Mouse (Mus musculus): Measurements from ENCODE around the gene Trim15. TPM values are rescaled to one million over a fixed set of nuclear protein-coding genes. Genes with fewer than 3 reads are reported as not detected.

The Trim15 gene
- polyA plus RNA-seq, 1 experiment from 2014 or later: 8.5 TPM

DNA sequence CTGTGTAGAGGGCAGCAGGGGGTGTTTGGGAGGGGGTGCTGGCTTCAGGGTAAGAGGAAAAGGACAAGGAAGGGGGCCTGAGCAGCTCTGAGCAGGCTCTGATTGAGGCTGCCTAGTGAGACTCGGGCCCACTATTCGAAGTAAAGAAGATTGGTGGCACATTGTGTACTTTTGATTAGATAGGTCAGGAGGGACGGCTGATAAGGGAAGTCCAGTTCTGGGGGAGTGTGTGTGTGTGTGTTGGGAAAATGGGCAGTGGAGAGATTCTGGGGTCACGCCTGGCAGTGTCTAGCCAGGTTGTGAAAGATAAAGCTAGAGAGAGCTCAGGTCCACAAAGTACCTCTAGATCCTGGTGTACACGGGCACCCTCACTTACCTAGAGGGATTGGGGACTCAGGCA lies 15.4 kb downstream of the Trim15 start:
- 70% methylated on average over 5 of the region's 5 CpGs for WGBS
- Histone ChIP-seq H3K9ac (ENCODE audit: low read depth, low read length) (no peak overlapping the region), H3K27ac (ENCODE audit: low read length) (no peak overlapping the region), H3K4me3 (ENCODE audit: low read length) (no peak overlapping the region), H3K9me3 (ENCODE audit: control insufficient read depth, low read length) (no peaks in the 10 kb centered on the region), H3K27me3 (replicated peaks; ENCODE audit: control insufficient read depth, insufficient read depth, low read length) (no peaks in the 10 kb centered on the region), H3K4me2 (ENCODE audit: low read depth, low read length) (no peak overlapping the region; the same call in 1 of the 2 replicates), H3K36me3 (ENCODE audit: control insufficient read depth, insufficient read depth, low read length) (peaks cover 8% of the 10 kb centered on the region), H3K4me1 (ENCODE audit: control insufficient read depth, insufficient read depth, low read length) (peaks cover 22% of the 10 kb centered on the region)
- ATAC-seq: peak; percentile 27

GRCm38 (mm10) chr17:36851200-36851599 lies 15.8 kb downstream of the Trim15 start:
- Histone ChIP-seq H3K27ac (ENCODE audit: low read length) (peak overlapping the region; percentile 63), H3K4me2 (ENCODE audit: low read depth, low read length) (no peak overlapping the region; the same call in 1 of the 2 replicates), H3K9ac (ENCODE audit: low read depth, low read length) (no peak overlapping the region), H3K4me3 (ENCODE audit: low read length) (no peak overlapping the region), H3K36me3 (ENCODE audit: control insufficient read depth, insufficient read depth, low read length) (peaks cover 8% of the 10 kb centered on the region), H3K4me1 (ENCODE audit: control insufficient read depth, insufficient read depth, low read length) (peaks cover 22% of the 10 kb centered on the region), H3K27me3 (replicated peaks; ENCODE audit: control insufficient read depth, insufficient read depth, low read length) (no peaks in the 10 kb centered on the region), H3K9me3 (ENCODE audit: control insufficient read depth, low read length) (no peaks in the 10 kb centered on the region)
- 62% methylated on average over 5 of the region's 5 CpGs for WGBS
- peak; percentile 81 for ATAC-seq

DNA sequence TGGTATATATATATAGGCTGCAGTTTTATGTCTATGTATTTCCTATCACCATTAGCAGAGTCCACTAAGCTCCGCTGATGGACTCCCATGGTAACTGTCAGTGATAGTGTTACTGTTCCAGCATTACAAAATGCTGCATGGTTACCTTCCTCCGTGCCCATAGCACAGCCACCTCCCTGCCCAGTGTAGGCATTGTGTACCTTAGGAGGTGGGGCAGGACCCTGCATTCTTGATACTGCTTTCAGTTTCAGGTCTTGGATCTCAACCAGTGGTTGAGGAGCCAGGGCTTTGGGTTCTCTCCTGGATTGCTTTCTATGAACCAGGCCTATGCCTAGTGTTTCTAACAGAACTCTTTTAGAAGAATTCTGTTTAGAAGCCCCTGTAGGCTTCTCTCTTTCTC lies 17.0 kb downstream of the Trim15 start:
- H3K27me3 ChIP-seq (replicated peaks; ENCODE audit: control insufficient read depth, insufficient read depth, low read length): no peaks in the 10 kb centered on the region
- H3K4me3 ChIP-seq (ENCODE audit: low read length): no peak overlapping the region
- H3K27ac ChIP-seq (ENCODE audit: low read length): no peak overlapping the region
- WGBS: 66% methylated on average over 2 of the region's 2 CpGs
- peaks cover 22% of the 10 kb centered on the region for H3K4me1 ChIP-seq (ENCODE audit: control insufficient read depth, insufficient read depth, low read length)
- H3K9ac ChIP-seq (ENCODE audit: low read depth, low read length): no peak overlapping the region
- no peaks in the 10 kb centered on the region for H3K9me3 ChIP-seq (ENCODE audit: control insufficient read depth, low read length)
- no peak overlapping the region for H3K4me2 ChIP-seq (ENCODE audit: low read depth, low read length)
- H3K36me3 ChIP-seq (ENCODE audit: control insufficient read depth, insufficient read depth, low read length): peaks cover 8% of the 10 kb centered on the region
- peak; percentile 75 for ATAC-seq

GRCm38 (mm10) chr17:36848911-36849310 lies 18.1 kb downstream of the Trim15 start:
- Histone ChIP-seq H3K4me2 (ENCODE audit: low read depth, low read length) (no peak overlapping the region), H3K27ac (ENCODE audit: low read length) (no peak overlapping the region), H3K4me1 (ENCODE audit: control insufficient read depth, insufficient read depth, low read length) (peaks cover 27% of the 10 kb centered on the region), H3K27me3 (replicated peaks; ENCODE audit: control insufficient read depth, insufficient read depth, low read length) (no peaks in the 10 kb centered on the region), H3K9ac (ENCODE audit: low read depth, low read length) (peak overlapping the region; percentile 37; the same call in 1 of the 2 replicates), H3K36me3 (ENCODE audit: control insufficient read depth, insufficient read depth, low read length) (peaks cover 6% of the 10 kb centered on the region; the same call in 1 of the 2 replicates), H3K9me3 (ENCODE audit: control insufficient read depth, low read length) (no peaks in the 10 kb centered on the region), H3K4me3 (ENCODE audit: low read length) (no peak overlapping the region)
- no peak for ATAC-seq
- WGBS: 74% methylated on average over 5 of the region's 5 CpGs

- Histone ChIP-seq H3K9ac (ENCODE audit: low read depth, low read length) (no peak overlapping the region), H3K9me3 (ENCODE audit: control insufficient read depth, low read length) (no peaks in the 10 kb centered on the region), H3K4me3 (ENCODE audit: low read length) (no peak overlapping the region), H3K36me3 (ENCODE audit: control insufficient read depth, insufficient read depth, low read length) (no peaks in the 10 kb centered on the region), H3K27me3 (replicated peaks; ENCODE audit: control insufficient read depth, insufficient read depth, low read length) (no peaks in the 10 kb centered on the region), H3K4me1 (ENCODE audit: control insufficient read depth, insufficient read depth, low read length) (peaks cover 13% of the 10 kb centered on the region; the same call in 1 of the 2 replicates), H3K4me2 (ENCODE audit: low read depth, low read length) (no peak overlapping the region), H3K27ac (ENCODE audit: low read length) (peak overlapping the region; percentile 9; the same call in 1 of the 2 replicates)
- no peak for ATAC-seq
- WGBS: 80% methylated on average over 1 of the region's 1 CpGs
Measured at GRCm38 (mm10) chr17:36844725-36845124, 22.3 kb downstream of the Trim15 start.

DNA sequence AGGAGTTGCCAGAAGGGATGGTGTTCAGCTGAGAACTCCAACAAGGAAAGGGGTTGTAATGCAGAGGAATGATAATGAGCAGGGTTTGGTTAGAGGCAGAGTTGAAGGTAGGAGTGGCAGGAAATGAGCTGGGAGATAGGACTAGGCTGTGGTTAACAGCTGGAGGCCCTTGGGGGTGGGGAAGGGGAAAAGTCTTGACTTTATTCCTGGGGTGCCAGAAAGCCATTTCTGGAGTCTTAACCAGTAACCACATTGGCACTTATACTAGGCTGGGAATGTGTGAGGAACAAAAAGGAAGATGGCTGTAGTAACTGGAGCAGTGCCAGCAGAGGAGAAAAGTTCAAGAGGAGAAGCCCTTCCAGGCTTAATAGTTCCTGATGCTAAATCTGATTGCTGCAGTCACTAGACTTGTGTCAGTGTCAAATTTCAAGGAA lies 22.7 kb downstream of the Trim15 start:
- Histone ChIP-seq H3K4me1 (ENCODE audit: control insufficient read depth, insufficient read depth, low read length) (peaks cover 11% of the 10 kb centered on the region; the same call in 1 of the 2 replicates), H3K27me3 (replicated peaks; ENCODE audit: control insufficient read depth, insufficient read depth, low read length) (no peaks in the 10 kb centered on the region), H3K9me3 (ENCODE audit: control insufficient read depth, low read length) (no peaks in the 10 kb centered on the region), H3K4me2 (ENCODE audit: low read depth, low read length) (no peak overlapping the region), H3K36me3 (ENCODE audit: control insufficient read depth, insufficient read depth, low read length) (no peaks in the 10 kb centered on the region), H3K9ac (ENCODE audit: low read depth, low read length) (no peak overlapping the region), H3K4me3 (ENCODE audit: low read length) (no peak overlapping the region), H3K27ac (ENCODE audit: low read length) (peak overlapping the region; percentile 9; the same call in 1 of the 2 replicates)
- ATAC-seq: peak; percentile 81

DNA sequence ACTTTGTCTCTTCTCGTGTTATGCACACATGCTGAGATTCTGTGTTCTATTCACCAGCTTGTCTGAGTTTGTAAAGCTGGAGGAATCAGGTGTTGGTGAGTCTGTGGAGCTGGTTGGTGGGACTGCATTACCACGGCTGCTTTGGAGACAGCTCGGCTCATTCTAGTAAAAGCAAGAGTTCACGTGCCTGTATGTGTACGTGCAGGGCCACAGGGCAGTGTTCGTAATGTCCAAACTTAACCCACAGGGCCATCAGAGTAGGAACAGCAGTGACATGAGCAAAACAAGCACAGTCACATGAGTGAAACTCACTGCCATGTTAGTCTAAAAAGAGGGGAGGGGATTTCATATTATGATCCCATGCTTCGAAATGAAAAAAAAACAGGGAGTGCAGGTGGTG lies 23.3 kb downstream of the Trim15 start:
- Histone ChIP-seq H3K4me2 (ENCODE audit: low read depth, low read length) (no peak overlapping the region), H3K4me3 (ENCODE audit: low read length) (no peak overlapping the region), H3K4me1 (ENCODE audit: control insufficient read depth, insufficient read depth, low read length) (peaks cover 10% of the 10 kb centered on the region; the same call in 1 of the 2 replicates), H3K36me3 (ENCODE audit: control insufficient read depth, insufficient read depth, low read length) (no peaks in the 10 kb centered on the region), H3K9ac (ENCODE audit: low read depth, low read length) (no peak overlapping the region), H3K27ac (ENCODE audit: low read length) (no peak overlapping the region), H3K9me3 (ENCODE audit: control insufficient read depth, low read length) (no peaks in the 10 kb centered on the region), H3K27me3 (replicated peaks; ENCODE audit: control insufficient read depth, insufficient read depth, low read length) (no peaks in the 10 kb centered on the region)
- ATAC-seq: no peak
- 81% methylated on average over 7 of the region's 7 CpGs for WGBS

DNA sequence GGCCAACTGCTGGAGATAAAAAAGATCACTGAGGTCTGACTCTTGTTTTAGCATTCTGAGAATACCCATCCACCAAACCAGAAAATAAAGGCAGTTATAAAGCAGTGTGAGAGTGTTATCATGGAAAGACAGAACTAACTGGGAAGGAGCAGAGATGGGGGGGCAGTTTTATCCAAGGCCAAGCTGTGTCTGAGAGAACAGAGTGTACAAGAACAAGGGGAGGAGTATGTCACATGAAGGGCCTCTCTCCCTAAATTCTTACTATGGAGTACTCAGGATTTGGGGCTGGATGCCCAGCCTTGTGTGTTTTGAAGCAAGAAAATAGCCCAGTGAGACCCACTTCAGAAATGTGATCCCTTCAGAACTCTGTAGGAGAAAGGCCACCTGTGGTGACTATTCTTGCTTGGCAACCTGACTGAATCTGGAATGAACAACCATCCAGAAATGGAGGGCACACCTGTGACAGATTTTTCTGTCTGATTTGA lies 26.0 kb downstream of the Trim15 start:
- no peak for ATAC-seq
- no peak overlapping the region for H3K4me3 ChIP-seq (ENCODE audit: low read length)
- H3K36me3 ChIP-seq (ENCODE audit: control insufficient read depth, insufficient read depth, low read length): no peaks in the 10 kb centered on the region
- no peak overlapping the region for H3K9ac ChIP-seq (ENCODE audit: low read depth, low read length)
- peaks cover 16% of the 10 kb centered on the region for H3K4me1 ChIP-seq (ENCODE audit: control insufficient read depth, insufficient read depth, low read length)
- H3K4me2 ChIP-seq (ENCODE audit: low read depth, low read length): no peak overlapping the region
- H3K27me3 ChIP-seq (replicated peaks; ENCODE audit: control insufficient read depth, insufficient read depth, low read length): no peaks in the 10 kb centered on the region
- no peak overlapping the region for H3K27ac ChIP-seq (ENCODE audit: low read length)
- no peaks in the 10 kb centered on the region for H3K9me3 ChIP-seq (ENCODE audit: control insufficient read depth, low read length)

GRCm38 (mm10) chr17:36839931-36840330 lies 27.1 kb downstream of the Trim15 start:
- no peaks in the 10 kb centered on the region for H3K27me3 ChIP-seq (replicated peaks; ENCODE audit: control insufficient read depth, insufficient read depth, low read length)
- H3K9ac ChIP-seq (ENCODE audit: low read depth, low read length): no peak overlapping the region
- peaks cover 19% of the 10 kb centered on the region for H3K4me1 ChIP-seq (ENCODE audit: control insufficient read depth, insufficient read depth, low read length)
- no peak overlapping the region for H3K27ac ChIP-seq (ENCODE audit: low read length)
- H3K9me3 ChIP-seq (ENCODE audit: control insufficient read depth, low read length): no peaks in the 10 kb centered on the region
- 75% methylated on average over 3 of the region's 3 CpGs for whole genome bisulfite sequencing
- ATAC-seq: no peak
- no peak overlapping the region for H3K4me2 ChIP-seq (ENCODE audit: low read depth, low read length)
- no peak overlapping the region for H3K4me3 ChIP-seq (ENCODE audit: low read length)
- H3K36me3 ChIP-seq (ENCODE audit: control insufficient read depth, insufficient read depth, low read length): no peaks in the 10 kb centered on the region

- Histone ChIP-seq H3K27ac (ENCODE audit: low read length) (no peak overlapping the region), H3K9ac (ENCODE audit: low read depth, low read length) (no peak overlapping the region), H3K4me3 (ENCODE audit: low read length) (no peak overlapping the region), H3K27me3 (replicated peaks; ENCODE audit: control insufficient read depth, insufficient read depth, low read length) (no peaks in the 10 kb centered on the region), H3K4me1 (ENCODE audit: control insufficient read depth, insufficient read depth, low read length) (peaks cover 15% of the 10 kb centered on the region), H3K4me2 (ENCODE audit: low read depth, low read length) (no peak overlapping the region), H3K36me3 (ENCODE audit: control insufficient read depth, insufficient read depth, low read length) (no peaks in the 10 kb centered on the region), H3K9me3 (ENCODE audit: control insufficient read depth, low read length) (no peaks in the 10 kb centered on the region)
- ATAC-seq: no peak
- WGBS: 83% methylated on average over 5 of the region's 5 CpGs
Measured at GRCm38 (mm10) chr17:36839001-36839400, 28.0 kb downstream of the Trim15 start.

Measured in intestine, embryonic 16.5 days (tissue).